Mouse (Mus musculus) gastrocnemius, postnatal 25 days (tissue): ENCODE measurements around the gene Rnf41. TPM values are rescaled to one million over a fixed set of nuclear protein-coding genes. Genes with fewer than 3 reads are reported as not detected.

ENCODE experiments used
- DNase-seq: peaks from one replicate; pipeline ENCODE4 v3.0.0; 2022
- long read RNA-seq, 2 experiments: library from polyadenylated mRNA; stranded (forward); transcript quantifications; one replicate each; pipeline ENCODE4 v2.0.0; 2021
- total RNA-seq, 2 experiments: library from RNA; stranded (reverse); gene quantifications; 1 replicate in 1 of 2; 2 replicates in 1 of 2; pipeline ENCODE4 v1.2.3; 2021

The Rnf41 gene
- total RNA-seq, result 10 to 100 TPM; 10.7 to 11.5 TPM
- long read RNA-seq, experiment 1, partial matches to known transcripts, result 8 of 13 reads
- long read RNA-seq, experiment 1, other reads (novel, unspliced or antisense), result 2 of 13 reads
- long read RNA-seq, experiment 2, partial matches to known transcripts, result 12 of 17 reads
- long read RNA-seq, experiment 2, other reads (novel, unspliced or antisense), result 3 of 17 reads

DNA sequence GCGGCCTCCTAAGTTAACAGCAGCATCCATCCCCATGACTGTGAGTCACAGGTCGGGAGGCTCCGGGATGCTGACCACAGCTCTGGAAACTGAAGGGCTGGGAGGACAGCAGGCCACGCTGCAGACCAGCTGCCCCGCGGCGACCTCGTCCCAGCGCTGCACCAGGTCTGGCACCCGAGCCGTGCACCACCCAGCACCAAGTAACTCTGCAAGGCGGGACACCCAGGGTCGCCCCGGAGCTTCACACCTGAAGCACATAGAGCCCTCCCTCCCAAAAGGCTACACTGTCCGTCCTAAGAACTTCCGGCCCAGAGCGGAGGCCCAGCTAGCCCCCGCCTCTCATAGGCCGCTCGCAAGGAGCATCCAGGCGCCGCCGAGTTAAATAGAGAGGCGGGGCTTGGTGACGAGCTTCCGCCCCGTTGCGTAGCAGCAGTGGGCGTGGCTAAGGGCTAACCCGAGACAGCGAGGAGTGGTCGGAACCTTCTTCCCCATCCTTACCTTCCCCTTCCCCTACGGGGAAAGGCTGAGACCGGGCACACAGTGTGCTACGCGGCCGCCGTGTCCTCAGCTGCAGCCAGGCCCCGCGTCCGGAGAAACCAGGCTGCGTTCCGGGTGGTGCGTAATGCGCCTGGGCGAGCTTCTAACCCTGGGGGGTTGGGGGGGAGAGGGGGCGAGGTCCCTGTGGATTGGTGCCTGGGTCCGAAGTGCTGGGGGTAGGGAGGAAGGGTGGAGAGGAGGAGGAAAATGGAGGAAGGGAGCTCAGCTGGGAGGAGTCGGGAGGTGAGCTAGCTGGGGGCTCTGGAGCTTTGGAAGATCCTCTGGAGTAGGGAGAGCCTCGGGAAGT is at the start of gene Rnf41, which contains the start of gene Nabp2:
TSS of gene Rnf41 (plus strand) at position 447 of the 844 bp plus-strand sequence.
TSS of gene Nabp2 (minus strand) at position 282 of the 844 bp plus-strand sequence.
- DNase-seq, result peak; percentile 94

GRCm38 (mm10) chr10:128361836-128362235 is 49.6 kb upstream of the Rnf41 start:
- no peak for DNase-seq

- no peak for DNase-seq
These were observed 48.9 kb upstream of the Rnf41 start for GRCm38 (mm10) chr10:128362568-128362967.

GRCm38 (mm10) chr10:128367899-128368401 is 43.5 kb upstream of the Rnf41 start:
- DNase-seq, result peak; percentile 85

- DNase-seq, result peak; percentile 95
These were observed 42.8 kb upstream of the Rnf41 start, which contains the start of gene Coq10a for GRCm38 (mm10) chr10:128368402-128369217. Gene Coq10a (minus strand): TSS chr10:128368997.

DNA sequence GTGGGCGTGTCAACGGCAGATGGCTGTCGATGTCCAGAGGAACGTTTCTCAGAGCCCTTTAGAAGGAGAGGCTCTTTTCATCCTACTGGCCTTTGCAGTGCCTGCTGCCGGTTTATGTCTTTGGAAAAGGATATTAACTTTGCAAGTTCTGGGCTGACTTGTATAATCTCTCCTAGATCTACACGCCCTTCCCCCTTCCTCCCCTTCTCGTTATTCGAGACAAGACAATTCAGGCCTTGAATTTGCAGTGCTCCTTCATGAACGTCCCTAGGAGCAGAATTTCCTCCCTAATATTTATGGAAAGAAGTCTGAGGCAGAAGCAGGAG is 42.3 kb upstream of the Rnf41 start:
- DNase-seq, result no peak

DNA sequence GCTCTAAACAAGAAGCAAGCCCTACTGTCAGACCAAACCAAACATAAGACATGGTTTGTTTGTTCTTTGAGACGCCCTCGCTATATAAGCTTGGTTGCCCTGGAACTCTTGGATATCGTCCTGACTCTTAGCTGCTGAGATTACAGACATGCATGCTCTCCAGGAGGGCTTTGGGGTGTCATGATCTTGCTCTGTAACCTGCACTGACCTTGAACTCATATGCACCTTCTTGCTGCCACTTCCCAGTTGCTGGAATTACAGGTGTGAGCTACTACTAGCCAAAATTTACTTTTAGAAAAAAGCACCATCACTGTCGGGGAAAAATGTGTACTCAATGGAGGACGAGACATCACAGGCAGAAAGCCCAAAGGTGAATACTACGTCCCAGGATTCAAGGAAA is 41.9 kb upstream of the Rnf41 start:
- DNase-seq, result no peak

DNA sequence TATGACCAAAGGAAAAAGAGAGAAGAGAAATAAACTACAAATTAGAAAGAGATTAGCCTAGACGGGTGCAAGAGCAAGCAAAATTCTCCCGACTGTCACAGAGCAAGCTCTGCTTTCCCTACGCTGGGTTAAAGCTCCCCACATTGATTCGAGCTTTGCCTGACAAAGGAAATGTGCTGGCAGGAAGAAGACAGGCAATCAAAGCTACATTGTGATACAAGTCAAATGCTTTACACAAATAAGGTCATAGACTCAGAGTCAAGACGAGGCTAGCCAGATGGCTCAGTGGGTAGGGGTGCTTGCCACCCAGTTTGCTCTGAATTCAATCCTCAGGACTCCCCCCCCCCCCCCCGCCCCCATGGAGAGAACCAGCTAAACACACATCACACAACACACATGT is 41.4 kb upstream of the Rnf41 start:
- no peak for DNase-seq

- no peak for DNase-seq
These were observed 40.9 kb upstream of the Rnf41 start for GRCm38 (mm10) chr10:128370601-128371000.

- no peak for DNase-seq
These were observed 39.3 kb upstream of the Rnf41 start for GRCm38 (mm10) chr10:128372142-128372541.

DNA sequence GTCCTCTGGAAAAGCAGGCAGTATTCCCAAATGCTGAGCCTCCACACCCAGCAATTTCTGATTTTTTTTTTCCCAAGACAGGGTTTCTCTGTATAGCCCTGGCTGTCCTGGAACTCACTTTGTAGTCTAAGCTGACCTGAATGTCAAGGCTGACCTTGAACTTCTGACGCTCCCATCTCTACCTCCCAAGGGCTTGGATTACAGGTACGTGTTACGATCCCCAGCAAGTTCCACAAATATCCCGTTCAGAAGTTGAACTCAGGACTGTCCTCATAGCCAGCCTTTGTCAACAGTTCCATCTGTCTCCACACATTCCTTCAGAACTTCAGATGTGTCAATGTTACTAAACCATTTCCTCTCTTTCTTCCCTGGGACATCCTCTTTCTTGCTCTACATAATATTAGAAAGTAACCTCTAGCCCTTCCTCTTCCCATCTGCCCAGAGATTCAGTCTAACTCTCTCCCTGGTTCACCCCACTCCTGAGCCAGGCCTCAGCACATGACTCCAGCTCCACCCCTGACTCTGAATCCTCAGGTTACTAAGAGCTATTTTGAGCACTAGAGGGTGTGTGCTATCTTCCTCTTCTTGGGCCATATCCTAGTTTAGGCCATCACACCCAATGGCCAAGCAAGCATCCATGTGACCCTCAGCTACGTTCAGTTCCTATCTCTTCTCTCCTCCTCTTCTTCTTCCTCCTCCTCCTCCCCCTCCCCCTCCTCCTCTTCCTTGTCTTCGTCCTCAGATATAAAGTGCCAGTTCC is 38.3 kb upstream of the Rnf41 start:
- peak; percentile 70 for DNase-seq

DNA sequence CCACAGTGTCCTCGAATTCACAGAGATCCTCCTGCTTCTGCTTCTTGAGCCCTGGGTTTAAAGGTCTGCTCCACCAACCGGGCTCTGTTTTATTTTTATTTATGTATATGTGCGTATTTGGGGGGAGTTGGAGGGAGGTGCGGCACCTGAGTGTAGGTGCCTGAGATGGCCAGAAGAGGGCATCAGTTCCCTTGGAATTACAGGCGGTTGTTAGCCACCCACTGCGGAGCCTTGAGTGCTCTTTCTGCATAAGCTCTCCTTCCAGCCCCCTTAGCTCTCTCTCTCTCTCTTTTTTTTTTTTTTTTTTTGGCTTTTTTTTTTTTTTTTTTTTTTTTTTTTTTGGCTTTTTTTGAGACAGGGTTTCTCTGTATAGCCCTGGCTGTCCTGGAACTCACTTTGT is 37.1 kb upstream of the Rnf41 start:
- DNase-seq, result no peak

GRCm38 (mm10) chr10:128376099-128376454 is 35.4 kb upstream of the Rnf41 start:
- DNase-seq, result no peak

GRCm38 (mm10) chr10:128376455-128377211 is 34.8 kb upstream of the Rnf41 start, which contains the start of gene Ankrd52:
Gene Ankrd52 (plus strand): TSS chr10:128377115.
- peak; percentile 90 for DNase-seq

GRCm38 (mm10) chr10:128377222-128377939 is 34.1 kb upstream of the Rnf41 start:
- DNase-seq, result peak; percentile 48

DNA sequence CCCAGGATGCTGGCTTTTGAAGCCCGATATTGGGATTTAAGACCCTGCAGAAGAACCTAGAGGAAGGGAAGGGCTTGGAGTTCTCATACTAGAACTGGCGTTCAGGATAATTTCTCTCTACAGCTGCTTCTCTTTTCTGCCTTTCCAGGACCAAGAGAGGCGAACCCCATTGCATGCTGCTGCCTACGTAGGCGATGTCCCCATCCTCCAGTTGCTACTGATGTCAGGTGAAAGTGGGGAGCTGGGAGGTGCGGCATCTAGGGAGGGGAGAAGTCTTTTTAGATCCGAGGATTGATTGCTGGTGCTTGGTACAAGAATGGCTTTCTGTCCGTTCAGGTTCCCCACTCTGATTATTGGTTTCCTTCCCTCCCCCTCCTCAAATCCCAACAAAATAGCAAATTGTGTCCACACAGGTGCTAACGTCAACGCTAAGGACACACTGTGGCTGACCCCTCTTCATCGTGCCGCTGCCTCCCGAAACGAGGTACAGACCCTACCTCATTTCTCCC is 33.5 kb upstream of the Rnf41 start:
- DNase-seq, result no peak

DNA sequence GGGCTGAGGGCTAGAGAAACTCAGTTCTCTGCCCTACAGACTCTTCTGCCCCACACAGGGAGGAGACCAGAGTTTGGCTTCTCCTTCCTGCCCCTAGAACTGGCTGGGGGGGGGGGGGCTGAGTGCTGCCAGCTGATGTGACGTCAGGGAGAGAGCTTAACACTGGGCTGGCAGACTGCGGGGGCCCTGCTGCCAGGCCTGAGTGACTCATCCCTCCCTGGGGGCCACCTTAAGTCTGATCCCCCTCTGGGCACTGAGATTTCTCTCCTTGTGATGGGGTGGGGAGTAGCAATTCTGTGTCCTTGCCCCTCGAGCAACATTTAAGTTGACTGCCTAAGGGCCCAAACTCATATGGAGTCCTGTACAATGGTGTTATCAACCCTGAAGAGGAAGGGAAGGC is 33.0 kb upstream of the Rnf41 start:
- DNase-seq, result peak; percentile 58

DNA sequence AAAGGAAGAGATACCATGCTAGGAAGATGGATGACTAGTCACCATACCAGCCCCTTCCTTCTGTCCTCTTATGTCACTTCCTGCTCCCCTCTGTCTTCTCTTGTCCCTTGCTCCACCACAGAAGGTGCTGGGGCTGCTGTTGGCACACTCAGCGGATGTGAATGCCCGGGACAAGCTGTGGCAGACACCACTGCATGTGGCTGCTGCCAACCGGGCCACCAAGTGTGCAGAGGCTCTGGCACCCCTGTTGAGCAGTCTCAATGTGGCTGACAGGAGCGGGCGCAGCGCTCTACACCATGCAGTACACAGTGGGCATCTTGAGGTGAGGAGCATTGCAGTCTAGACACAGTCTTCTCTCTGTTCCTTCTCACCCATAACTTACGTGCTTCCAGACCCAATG is 32.2 kb upstream of the Rnf41 start:
- peak; percentile 72 for DNase-seq

- no peak for DNase-seq
These were observed 30.9 kb upstream of the Rnf41 start for GRCm38 (mm10) chr10:128380565-128380964.

DNA sequence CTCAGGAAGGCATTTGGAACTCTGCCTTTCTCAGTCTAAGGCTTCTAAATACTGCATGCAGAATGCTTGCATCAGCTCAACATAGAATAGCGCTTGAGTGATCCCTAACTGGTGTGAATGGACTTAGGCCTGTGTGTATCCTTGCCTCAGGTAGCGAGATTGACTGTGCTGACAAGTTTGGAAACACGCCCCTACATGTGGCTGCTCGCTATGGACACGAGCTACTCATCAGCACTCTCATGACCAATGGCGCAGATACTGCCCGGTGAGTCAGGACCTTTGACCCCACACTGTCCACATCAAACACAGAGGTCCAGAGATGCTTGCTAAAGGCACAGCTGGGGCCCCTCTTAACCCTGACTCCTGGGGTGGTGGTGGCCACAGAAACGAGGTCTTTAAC is 29.0 kb upstream of the Rnf41 start:
- DNase-seq, result no peak
